Mouse (Mus musculus) midbrain, embryonic 10.5 days (tissue): ENCODE measurements at regions not wholly inside any gene's neighbourhood (a gene's known extent, or its start where the extent isn't known, plus 50 kb on each side); places are given as distances from the start of the nearest gene placed in this dataset.
A peak's percentile ranks its signal among the peaks of the same experiment; 100 is the strongest.

ENCODE experiments used
- DNase-seq: peaks from one replicate; pipeline ENCODE4 v3.0.0-alpha.2; 2017; ENCODE audit warnings: low spot score
- H3K27ac ChIP-seq: fragments of 300-500 bp; sonication (generic); replicated peaks from 2 replicates; pipeline ENCODE4 v1.5.1; 2016; ENCODE audit warnings: mild to moderate bottlenecking
- H3K27me3 ChIP-seq: fragments of 300-500 bp; sonication (generic); 2 replicates; pipeline ENCODE4 v1.6.1; 2016; ENCODE audit warnings: low read depth, mild to moderate bottlenecking; ENCODE audit not compliant: poor library complexity, severe bottlenecking
- H3K36me3 ChIP-seq: fragments of 300-500 bp; sonication (generic); 2 replicates; pipeline ENCODE4 v1.6.1; 2016; ENCODE audit warnings: mild to moderate bottlenecking, moderate library complexity
- H3K4me1 ChIP-seq: fragments of 300-500 bp; sonication (generic); 2 replicates; pipeline ENCODE4 v1.6.1; 2016
- H3K4me3 ChIP-seq: fragments of 300-500 bp; sonication (generic); 2 replicates; pipeline ENCODE4 v1.5.1; 2016; ENCODE audit warnings: mild to moderate bottlenecking, moderate library complexity
- H3K9me3 ChIP-seq: fragments of 300-500 bp; sonication (generic); replicated peaks from 2 replicates; pipeline ENCODE4 v1.6.1; 2016; ENCODE audit warnings: mild to moderate bottlenecking
- WGBS: fragments of 180-500 bp; shearing (Covaris S2); methylation state at CpG from one replicate; pipeline ENCODE4 v1.1.7; 2016; 5-methylcytosine and 5-hydroxymethylcytosine counted together

DNA sequence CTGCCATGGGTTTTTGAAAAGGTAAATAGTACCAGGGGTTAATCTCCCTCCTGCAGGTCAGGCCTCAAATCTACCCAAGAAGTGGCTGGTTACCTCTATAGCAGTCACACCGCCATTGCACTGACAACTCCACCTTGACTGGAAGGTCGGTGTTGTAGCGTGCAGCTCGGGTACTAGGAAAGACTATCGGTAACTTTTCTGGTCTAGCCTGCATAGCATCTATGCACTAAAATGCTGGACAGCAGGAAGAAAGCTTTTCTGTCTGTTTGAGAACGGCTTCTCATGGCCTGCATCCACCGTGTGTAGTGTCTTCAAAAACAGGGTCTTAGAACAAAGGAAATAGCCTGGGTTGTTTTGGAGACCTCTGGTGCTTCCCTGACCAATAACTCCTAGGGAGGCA, 88.8 kb downstream of the Bms1 start:
- no peak for DNase-seq
- H3K27me3 ChIP-seq: no peaks in the 10 kb centered on the region
- whole genome bisulfite sequencing: 95% methylated on average over 7 of the region's 7 CpGs
- no peak overlapping the region for H3K27ac ChIP-seq
- H3K9me3 ChIP-seq: no peaks in the 10 kb centered on the region
- no peak overlapping the region for H3K4me3 ChIP-seq
- no peaks in the 10 kb centered on the region for H3K4me1 ChIP-seq
- H3K36me3 ChIP-seq: no peaks in the 10 kb centered on the region

DNA sequence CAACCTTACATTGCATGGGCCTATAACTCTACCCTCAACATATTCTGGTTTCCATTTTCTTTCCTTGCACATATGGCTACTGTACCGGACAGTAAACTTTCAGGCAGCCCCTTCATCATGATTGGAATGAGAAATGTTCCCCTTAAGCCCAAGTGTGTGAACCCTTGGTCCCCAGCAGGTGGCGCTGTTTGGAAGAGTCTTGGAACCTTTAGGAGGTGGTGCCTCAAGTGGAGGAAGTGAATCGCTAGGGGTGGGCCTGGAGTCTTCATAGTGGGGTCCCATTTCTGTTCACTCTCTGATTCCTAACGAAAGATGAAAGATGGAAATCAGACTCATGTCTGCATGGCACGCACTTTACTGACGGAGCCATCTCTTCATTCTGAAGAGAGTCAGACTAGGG, 91.8 kb downstream of the Bms1 start:
- no peak overlapping the region for H3K27ac ChIP-seq
- H3K9me3 ChIP-seq: no peaks in the 10 kb centered on the region
- no peaks in the 10 kb centered on the region for H3K27me3 ChIP-seq
- no peak for DNase-seq
- 74% methylated on average over 6 of the region's 6 CpGs for WGBS
- H3K36me3 ChIP-seq: no peaks in the 10 kb centered on the region
- H3K4me3 ChIP-seq: no peak overlapping the region
- H3K4me1 ChIP-seq: no peaks in the 10 kb centered on the region

DNA sequence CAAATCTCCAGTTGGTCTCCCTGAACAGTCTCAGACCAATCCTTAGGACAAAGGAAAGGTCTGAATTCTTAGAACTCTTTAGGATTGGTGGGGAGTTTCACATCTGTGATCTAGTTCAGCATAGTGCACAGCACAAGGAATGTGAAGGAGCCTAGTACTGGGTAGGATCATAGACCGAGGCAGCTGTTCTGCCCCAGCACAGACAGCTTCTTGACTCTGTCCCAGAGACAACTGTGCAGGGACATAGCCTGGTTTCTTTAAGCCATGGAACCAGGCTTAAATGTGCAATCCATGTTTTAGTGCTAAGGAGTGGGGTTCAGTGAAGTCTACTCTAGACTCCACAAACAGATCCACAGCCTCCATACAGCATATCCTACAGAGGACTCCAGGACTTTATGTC, 93.6 kb downstream of the Bms1 start:
- Histone ChIP-seq H3K4me3 (no peak overlapping the region), H3K27me3 (no peaks in the 10 kb centered on the region), H3K9me3 (no peaks in the 10 kb centered on the region), H3K4me1 (no peaks in the 10 kb centered on the region), H3K36me3 (no peaks in the 10 kb centered on the region), H3K27ac (no peak overlapping the region)
- WGBS: 89% methylated on average over 1 of the region's 1 CpGs
- DNase-seq: no peak

DNA sequence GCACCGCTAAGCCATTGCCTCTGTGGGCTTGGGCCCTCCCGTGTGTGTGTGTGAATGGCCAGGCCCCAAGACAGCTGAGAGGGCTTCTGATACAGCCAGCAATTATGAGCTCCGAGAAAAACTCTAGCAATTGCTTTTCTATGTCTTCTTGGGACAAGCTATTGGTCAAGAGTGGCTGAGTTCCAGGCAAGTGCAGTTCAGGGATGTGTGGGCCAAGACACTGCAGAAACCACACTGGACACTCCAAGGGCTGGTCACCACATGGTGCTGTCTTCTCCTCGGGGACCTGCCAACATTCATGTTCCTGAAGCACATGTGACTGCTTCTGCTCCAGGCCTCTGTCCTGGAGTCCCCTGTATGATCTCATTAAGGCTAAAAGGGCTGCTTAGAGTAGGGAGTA, 94.7 kb downstream of the Bms1 start:
- Histone ChIP-seq H3K9me3 (no peaks in the 10 kb centered on the region), H3K27me3 (no peaks in the 10 kb centered on the region), H3K4me3 (no peak overlapping the region), H3K27ac (no peak overlapping the region), H3K4me1 (no peaks in the 10 kb centered on the region), H3K36me3 (no peaks in the 10 kb centered on the region)
- no peak for DNase-seq
- 89% methylated on average over 4 of the region's 4 CpGs for WGBS

DNA sequence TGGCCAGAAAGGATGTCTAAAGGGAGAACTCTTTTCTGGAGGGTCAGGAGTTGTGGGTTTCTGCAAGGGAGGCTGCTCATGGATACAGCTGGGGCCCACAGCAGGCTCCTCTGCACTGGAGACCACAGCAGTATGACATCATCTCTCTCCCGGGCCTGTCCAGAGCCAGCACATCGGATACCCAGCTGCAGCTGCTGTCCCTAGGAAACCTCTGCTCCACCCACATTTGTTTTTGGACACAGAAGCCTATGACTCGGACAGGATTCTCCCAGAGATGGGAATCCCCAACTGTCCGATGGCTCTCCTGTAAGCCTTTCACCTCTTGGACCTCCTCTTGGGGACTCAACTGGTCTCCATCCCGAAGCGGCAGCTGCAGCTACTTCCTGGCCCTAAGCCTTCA, 96.2 kb downstream of the Bms1 start:
- no peaks in the 10 kb centered on the region for H3K27me3 ChIP-seq
- no peak overlapping the region; the same call in 1 of the 2 replicates for H3K27ac ChIP-seq
- no peaks in the 10 kb centered on the region for H3K9me3 ChIP-seq
- DNase-seq: no peak
- H3K4me1 ChIP-seq: no peaks in the 10 kb centered on the region
- H3K4me3 ChIP-seq: no peak overlapping the region
- WGBS: 79% methylated on average over 6 of the region's 6 CpGs
- H3K36me3 ChIP-seq: no peaks in the 10 kb centered on the region

DNA sequence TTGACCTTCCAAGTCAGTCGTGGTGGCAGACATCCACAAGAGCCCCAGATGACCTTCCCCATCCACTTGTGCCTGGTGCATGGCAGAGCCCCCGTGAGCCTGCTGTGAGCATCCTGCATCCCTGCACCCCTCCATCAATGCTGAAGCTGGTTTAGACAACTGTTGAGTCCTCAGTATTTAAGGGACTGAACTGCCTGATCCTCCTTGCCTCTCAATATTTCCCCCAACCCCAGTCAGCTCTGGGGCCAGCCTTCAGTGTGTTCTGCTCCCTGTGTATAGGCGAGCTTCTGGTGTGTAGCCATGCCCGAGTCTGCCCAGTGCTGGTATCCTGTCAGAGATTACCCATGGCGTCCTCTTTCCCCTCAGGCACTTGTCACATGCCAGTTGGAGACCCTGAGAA, 96.6 kb downstream of the Bms1 start:
- no peak for DNase-seq
- Histone ChIP-seq H3K4me1 (no peaks in the 10 kb centered on the region), H3K27me3 (no peaks in the 10 kb centered on the region), H3K36me3 (no peaks in the 10 kb centered on the region), H3K27ac (no peak overlapping the region), H3K9me3 (no peaks in the 10 kb centered on the region), H3K4me3 (no peak overlapping the region)
- WGBS: 72% methylated on average over 5 of the region's 5 CpGs

DNA sequence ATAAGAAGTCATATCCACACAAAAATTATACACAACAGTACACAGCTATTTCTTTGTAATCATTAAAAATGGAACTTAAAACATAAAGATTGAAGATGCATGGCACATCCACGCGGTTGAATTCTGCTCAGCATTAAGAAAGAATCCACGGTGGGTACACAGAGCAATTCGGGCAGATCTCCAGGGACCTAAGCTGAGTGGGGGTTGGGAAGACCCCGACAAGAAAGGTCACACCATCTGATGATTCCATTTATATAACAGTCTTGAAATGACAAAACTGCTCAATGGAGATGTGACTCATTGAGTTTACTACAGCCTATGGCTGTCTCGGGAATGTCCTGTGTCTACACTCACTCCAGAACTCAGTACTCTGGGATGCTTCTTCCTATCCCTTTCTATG, 97.2 kb downstream of the Bms1 start:
- Histone ChIP-seq H3K4me1 (no peaks in the 10 kb centered on the region), H3K27ac (no peak overlapping the region), H3K4me3 (no peak overlapping the region), H3K9me3 (no peaks in the 10 kb centered on the region), H3K36me3 (no peaks in the 10 kb centered on the region), H3K27me3 (no peaks in the 10 kb centered on the region)
- 89% methylated on average over 6 of the region's 6 CpGs for WGBS
- no peak for DNase-seq

DNA sequence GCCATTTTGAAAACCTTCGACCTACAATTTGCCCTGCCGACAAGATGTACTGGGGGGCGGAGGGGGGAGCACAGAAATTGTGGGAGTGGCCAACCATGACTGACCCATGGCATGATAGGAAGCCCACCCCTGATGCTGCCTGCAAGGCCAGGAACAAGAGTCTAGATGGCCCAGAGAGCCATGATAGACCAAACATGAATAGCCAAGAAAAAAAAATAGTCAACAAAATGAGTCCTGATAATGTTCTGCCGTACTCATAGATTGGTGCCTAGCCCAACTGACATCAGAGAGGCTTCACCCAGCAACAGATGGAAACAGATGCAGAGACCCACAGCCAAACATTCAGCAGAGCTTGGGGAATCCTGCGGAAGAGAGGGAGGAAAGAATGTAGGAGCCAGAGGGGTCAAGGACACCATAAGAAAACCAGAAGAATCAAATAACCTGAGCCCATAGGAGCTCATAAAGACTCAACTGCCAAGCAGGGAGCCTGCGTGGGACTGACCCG, 99.2 kb downstream of the Bms1 start:
- Histone ChIP-seq H3K36me3 (no peaks in the 10 kb centered on the region), H3K4me3 (no peak overlapping the region), H3K27me3 (peaks cover 5% of the 10 kb centered on the region; the same call in 1 of the 2 replicates), H3K27ac (no peak overlapping the region), H3K4me1 (peaks cover 4% of the 10 kb centered on the region), H3K9me3 (no peaks in the 10 kb centered on the region)
- WGBS: 85% methylated on average over 7 of the region's 7 CpGs
- DNase-seq: no peak

DNA sequence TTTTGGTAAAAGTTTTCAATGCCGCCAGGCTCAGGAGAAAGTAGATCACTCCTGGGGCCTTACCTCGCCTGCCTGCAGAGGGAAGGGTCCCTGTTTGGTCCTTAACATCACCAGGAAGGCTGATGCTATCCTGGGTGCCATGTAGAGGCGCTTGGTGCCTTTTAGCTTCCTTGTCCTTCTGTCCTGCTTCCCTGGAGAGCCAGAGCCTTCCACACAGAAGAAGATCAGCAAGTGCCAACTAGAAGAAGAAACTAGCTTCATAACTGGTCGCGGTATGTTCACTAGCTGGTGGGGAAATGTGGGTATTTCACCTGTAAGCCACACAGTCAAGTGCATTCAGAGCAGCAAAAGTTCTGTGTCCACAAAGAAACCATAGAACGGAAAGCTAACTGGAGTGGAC, 103.4 kb downstream of the Bms1 start:
- no peak overlapping the region for H3K4me3 ChIP-seq
- no peak overlapping the region for H3K27ac ChIP-seq
- H3K27me3 ChIP-seq: peaks cover 5% of the 10 kb centered on the region; the same call in 1 of the 2 replicates
- H3K4me1 ChIP-seq: peaks cover 11% of the 10 kb centered on the region
- DNase-seq: no peak
- 88% methylated on average over 6 of the region's 6 CpGs for WGBS
- no peaks in the 10 kb centered on the region for H3K9me3 ChIP-seq
- H3K36me3 ChIP-seq: no peaks in the 10 kb centered on the region

DNA sequence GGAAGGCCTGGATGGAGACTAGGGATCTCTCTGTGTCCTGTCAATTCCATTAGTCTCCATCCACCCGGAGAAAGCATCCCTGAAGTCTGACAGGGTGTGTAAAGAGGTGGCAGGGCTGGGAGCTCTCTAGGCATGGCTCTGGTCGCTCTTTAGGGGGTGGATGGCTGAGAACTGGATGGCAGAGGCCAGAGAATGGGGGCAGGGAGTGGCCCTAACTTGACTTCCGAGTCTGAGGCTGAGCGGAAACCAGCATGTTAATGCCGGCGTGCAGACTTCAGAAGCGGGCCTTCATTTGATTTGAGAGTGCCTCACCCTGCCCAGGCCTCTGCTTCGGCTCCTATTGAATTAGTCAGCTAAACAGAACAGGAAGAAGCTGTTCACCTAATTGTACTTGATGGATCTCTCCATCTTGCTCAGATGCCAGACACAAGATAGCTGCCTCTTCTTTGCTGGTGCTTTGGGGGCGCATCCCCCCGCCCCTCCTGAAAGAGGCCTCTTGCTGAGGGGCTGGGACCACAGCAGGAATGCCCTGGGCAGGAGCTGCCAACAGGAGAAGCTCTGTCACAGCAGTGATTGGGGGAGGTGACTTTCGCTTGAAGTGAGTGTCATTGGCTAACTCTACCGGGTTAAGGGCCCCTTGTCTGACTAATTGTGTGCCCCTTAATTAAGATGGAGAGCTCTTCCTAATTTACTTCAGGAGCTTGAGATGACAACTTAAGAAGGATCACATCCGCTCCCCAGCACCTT, 104.2 kb downstream of the Bms1 start:
- H3K27me3 ChIP-seq: peaks cover 5% of the 10 kb centered on the region; the same call in 1 of the 2 replicates
- no peaks in the 10 kb centered on the region for H3K9me3 ChIP-seq
- H3K4me3 ChIP-seq: no peak overlapping the region
- H3K4me1 ChIP-seq: peaks cover 11% of the 10 kb centered on the region
- H3K36me3 ChIP-seq: no peaks in the 10 kb centered on the region
- H3K27ac ChIP-seq: peak overlapping the region; percentile 49; the same call in 1 of the 2 replicates
- DNase-seq: no peak
- 42% methylated on average over 13 of the region's 13 CpGs for WGBS

DNA sequence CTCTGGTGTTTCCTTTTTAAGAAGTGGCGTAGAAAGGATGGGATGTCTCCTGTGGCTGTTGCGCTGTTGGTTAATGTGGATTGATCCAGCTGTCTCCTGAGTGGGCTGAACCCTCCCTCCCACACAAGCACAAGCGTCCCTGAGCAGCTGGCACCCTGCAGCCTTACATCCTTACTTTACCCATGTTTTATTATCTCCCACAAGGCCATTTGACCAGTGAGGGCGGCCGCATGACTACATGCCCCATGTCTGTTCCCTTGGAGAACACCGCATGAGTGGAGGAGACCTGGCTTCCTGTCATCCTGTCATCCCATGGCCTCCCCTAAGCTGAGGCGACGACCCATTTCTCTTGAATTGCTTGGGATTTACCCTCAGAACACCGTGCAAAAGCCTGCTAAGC, 108.2 kb downstream of the Bms1 start:
- H3K9me3 ChIP-seq: no peaks in the 10 kb centered on the region
- H3K36me3 ChIP-seq: no peaks in the 10 kb centered on the region
- H3K27ac ChIP-seq: no peak overlapping the region
- H3K4me3 ChIP-seq: no peak overlapping the region
- 79% methylated on average over 9 of the region's 9 CpGs for WGBS
- DNase-seq: no peak
- H3K27me3 ChIP-seq: no peaks in the 10 kb centered on the region
- peaks cover 20% of the 10 kb centered on the region for H3K4me1 ChIP-seq

DNA sequence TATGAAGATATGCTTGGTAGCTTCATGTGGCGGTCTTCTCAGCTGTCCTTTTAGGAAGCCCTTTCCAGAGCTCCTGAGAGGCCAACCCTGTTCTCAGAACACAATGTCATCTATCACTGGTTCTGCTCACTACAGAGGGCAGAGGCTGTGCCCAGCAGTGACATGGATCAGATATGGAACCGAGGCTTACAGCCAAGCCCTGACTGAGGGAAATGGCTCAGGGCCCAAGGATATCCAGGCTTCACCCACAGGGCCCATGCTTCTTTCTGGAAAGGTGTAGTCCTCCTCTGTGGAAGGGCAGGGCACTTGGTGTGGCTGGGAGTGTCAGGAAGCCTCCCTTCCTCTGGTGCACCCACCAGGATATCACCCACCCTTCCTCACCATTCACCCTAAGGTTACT, 109.4 kb downstream of the Bms1 start:
- 73% methylated on average over 2 of the region's 2 CpGs for WGBS
- no peak for DNase-seq
- H3K4me3 ChIP-seq: no peak overlapping the region
- no peaks in the 10 kb centered on the region for H3K9me3 ChIP-seq
- H3K36me3 ChIP-seq: no peaks in the 10 kb centered on the region
- H3K27ac ChIP-seq: no peak overlapping the region
- H3K4me1 ChIP-seq: peaks cover 14% of the 10 kb centered on the region
- no peaks in the 10 kb centered on the region for H3K27me3 ChIP-seq

DNA sequence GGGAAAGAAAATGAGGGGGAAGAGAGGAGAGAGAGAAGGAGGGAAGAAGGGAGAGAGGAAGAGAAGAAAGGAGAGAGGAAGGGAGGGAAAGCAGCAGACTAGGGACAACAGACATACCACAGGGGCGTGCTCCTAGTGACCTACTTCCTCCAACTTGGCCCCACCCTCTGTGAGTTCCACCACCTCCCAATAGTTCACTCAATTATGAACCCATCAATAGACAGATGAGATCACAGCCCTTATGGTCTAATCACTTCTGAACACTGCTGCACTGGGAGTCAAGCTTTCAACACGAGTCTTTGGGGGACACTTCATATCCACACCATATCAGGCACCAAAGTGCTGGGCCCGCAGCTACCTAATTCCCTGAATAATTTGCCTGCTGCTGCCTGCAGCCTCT, 110.7 kb downstream of the Bms1 start:
- Histone ChIP-seq H3K4me3 (no peak overlapping the region), H3K4me1 (peaks cover 9% of the 10 kb centered on the region), H3K27me3 (no peaks in the 10 kb centered on the region), H3K9me3 (no peaks in the 10 kb centered on the region), H3K36me3 (no peaks in the 10 kb centered on the region), H3K27ac (no peak overlapping the region)
- WGBS: 68% methylated on average over 3 of the region's 3 CpGs
- DNase-seq: no peak
